Mouse (Mus musculus) liver, embryonic 15.5 days (tissue): ENCODE data around the gene Cnn2. TPM values are rescaled to one million over a fixed set of nuclear protein-coding genes. Genes with fewer than 3 reads are reported as not detected.

ENCODE experiments used
- ATAC-seq: fragments of 200-750 bp; cut with Nextera tagmentation; 2 replicates; pipeline ENCODE4 v1.8.0; 2017; ENCODE audit warnings: moderate number of reproducible peaks, mild to moderate bottlenecking, moderate library complexity; ENCODE audit not compliant: insufficient read depth
- H3K27ac ChIP-seq: fragments of 300-500 bp; sonication (generic); replicated peaks from 2 replicates; pipeline ENCODE4 v1.5.1; 2015; ENCODE audit warnings: mild to moderate bottlenecking, inconsistent platforms
- H3K27me3 ChIP-seq: fragments of 300-500 bp; sonication (generic); 2 replicates; pipeline ENCODE4 v1.6.1; 2015; ENCODE audit warnings: mild to moderate bottlenecking, inconsistent platforms
- H3K36me3 ChIP-seq: fragments of 300-500 bp; sonication (generic); replicated peaks from 2 replicates; pipeline ENCODE4 v1.6.1; 2015; ENCODE audit warnings: moderate library complexity, mild to moderate bottlenecking, inconsistent platforms
- H3K4me1 ChIP-seq: fragments of 300-500 bp; sonication (generic); replicated peaks from 2 replicates; pipeline ENCODE4 v1.6.1; 2015; ENCODE audit warnings: inconsistent platforms
- H3K4me2 ChIP-seq: fragments of 300-500 bp; sonication (generic); 2 replicates; pipeline ENCODE4 v1.6.1; 2015; ENCODE audit warnings: moderate library complexity, mild to moderate bottlenecking, inconsistent platforms
- H3K4me3 ChIP-seq: fragments of 300-500 bp; sonication (generic); replicated peaks from 2 replicates; pipeline ENCODE4 v1.5.1; 2015; ENCODE audit warnings: mild to moderate bottlenecking, inconsistent platforms
- H3K9ac ChIP-seq: fragments of 300-500 bp; sonication (generic); 2 replicates; pipeline ENCODE4 v1.6.1; 2015; ENCODE audit warnings: moderate library complexity, mild to moderate bottlenecking, inconsistent platforms
- H3K9me3 ChIP-seq: fragments of 300-500 bp; sonication (generic); replicated peaks from 2 replicates; pipeline ENCODE4 v1.6.1; 2016; ENCODE audit warnings: inconsistent platforms
- WGBS: fragments of 180-500 bp; shearing (Covaris S2); methylation state at CpG from one replicate; pipeline ENCODE4 v1.1.7; 2015; ENCODE audit warnings: mixed read lengths; ENCODE audit not compliant: insufficient replicate concordance; 5-methylcytosine and 5-hydroxymethylcytosine counted together
- polyA plus RNA-seq: library from polyadenylated mRNA; unstranded; fragments of >200 nt; fragmentation: Nextera tagmentation; extraction: Ambion mirVana; gene quantifications from 2 replicates; pipeline ENCODE4 v1.2.1, GENCODE M21; 2015

Gene Cnn2
- polyA plus RNA-seq: 44.5 and 45.5 TPM in 2 replicates

GRCm38 (mm10) chr10:79988506-79989271, at the start of gene Cnn2:
Cnn2 (plus strand) TSS chr10:79988584.
- H3K27me3 ChIP-seq: peaks cover 38% of the 10 kb centered on the region
- H3K4me1 ChIP-seq: peaks cover 67% of the 10 kb centered on the region
- no peak for ATAC-seq
- H3K4me2 ChIP-seq: peak within 1 kb of the TSS; percentile 91
- H3K9me3 ChIP-seq: no peaks in the 10 kb centered on the region
- peak within 1 kb of the TSS; percentile 87 for H3K4me3 ChIP-seq
- peaks cover 29% of the 10 kb centered on the region for H3K36me3 ChIP-seq
- under 1% methylated on average over 58 of the region's 59 CpGs for WGBS
- H3K27ac ChIP-seq: peak within 1 kb of the TSS; percentile 99
- peak within 1 kb of the TSS; percentile 88 for H3K9ac ChIP-seq

DNA sequence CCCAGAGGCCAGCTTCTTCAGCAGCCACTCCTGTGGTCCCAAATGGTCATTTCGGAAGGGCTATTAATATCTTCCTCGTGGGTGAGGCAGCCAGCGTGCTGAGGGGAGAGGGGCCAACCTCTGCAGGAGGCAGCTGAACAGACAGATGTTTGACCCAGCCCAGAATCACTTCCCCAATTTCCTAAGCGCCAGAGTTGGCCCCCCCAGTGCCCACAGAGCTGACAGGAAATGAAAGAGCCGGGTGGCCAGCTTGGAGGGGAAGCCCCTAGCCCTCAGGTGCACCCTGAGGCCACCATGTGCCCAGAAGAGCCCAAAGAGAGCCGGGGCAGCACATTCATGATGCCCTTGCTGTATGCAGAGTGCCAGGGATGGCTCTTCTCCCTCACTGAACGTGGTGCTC, 47.6 kb upstream of the Cnn2 start:
- no peak for ATAC-seq
- Histone ChIP-seq H3K4me3 (no peak overlapping the region), H3K27me3 (no peaks in the 10 kb centered on the region), H3K4me2 (peak overlapping the region; percentile 15), H3K36me3 (peaks cover 9% of the 10 kb centered on the region; the same call in 1 of the 2 replicates), H3K9ac (no peak overlapping the region), H3K27ac (0 out of 2 replicates have a peak overlapping the region, but pooled peaks have one; percentile 8), H3K9me3 (no peaks in the 10 kb centered on the region), H3K4me1 (peaks cover 98% of the 10 kb centered on the region)
- whole genome bisulfite sequencing: 15% methylated on average over 7 of the region's 7 CpGs

GRCm38 (mm10) chr10:79942988-79943387, 45.4 kb upstream of the Cnn2 start:
- WGBS: 67% methylated on average over 1 of the region's 1 CpGs
- H3K9ac ChIP-seq: no peak overlapping the region
- no peak overlapping the region for H3K4me2 ChIP-seq
- peak overlapping the region; percentile 57; the same call in 1 of the 2 replicates for H3K27ac ChIP-seq
- H3K4me3 ChIP-seq: no peak overlapping the region
- no peaks in the 10 kb centered on the region for H3K27me3 ChIP-seq
- peaks cover 97% of the 10 kb centered on the region for H3K4me1 ChIP-seq
- H3K36me3 ChIP-seq: peaks cover 4% of the 10 kb centered on the region; the same call in 1 of the 2 replicates
- H3K9me3 ChIP-seq: no peaks in the 10 kb centered on the region
- ATAC-seq: no peak

- H3K36me3 ChIP-seq: peaks cover 8% of the 10 kb centered on the region
- H3K4me3 ChIP-seq: no peak overlapping the region
- peak overlapping the region; percentile 57 for H3K27ac ChIP-seq
- no peaks in the 10 kb centered on the region for H3K27me3 ChIP-seq
- peaks cover 95% of the 10 kb centered on the region for H3K4me1 ChIP-seq
- H3K4me2 ChIP-seq: no peak overlapping the region
- H3K9me3 ChIP-seq: no peaks in the 10 kb centered on the region
- 44% methylated on average over 9 of the region's 9 CpGs for WGBS
- no peak for ATAC-seq
- H3K9ac ChIP-seq: no peak overlapping the region
Measured at GRCm38 (mm10) chr10:79943471-79943901, 44.9 kb upstream of the Cnn2 start.

- Histone ChIP-seq H3K4me2 (peak overlapping the region; percentile 58), H3K9me3 (no peaks in the 10 kb centered on the region), H3K27ac (peak overlapping the region; percentile 61), H3K36me3 (peaks cover 29% of the 10 kb centered on the region), H3K4me3 (no peak overlapping the region), H3K9ac (no peak overlapping the region), H3K4me1 (peaks cover 89% of the 10 kb centered on the region), H3K27me3 (no peaks in the 10 kb centered on the region)
- ATAC-seq: no peak
- 46% methylated on average over 16 of the region's 16 CpGs for WGBS
Measured at GRCm38 (mm10) chr10:79945507-79946234, 42.7 kb upstream of the Cnn2 start.

- Histone ChIP-seq H3K4me2 (peak overlapping the region; percentile 58), H3K4me3 (peak overlapping the region; percentile 24), H3K36me3 (peaks cover 38% of the 10 kb centered on the region), H3K27me3 (no peaks in the 10 kb centered on the region), H3K27ac (peak overlapping the region; percentile 61), H3K9me3 (no peaks in the 10 kb centered on the region), H3K9ac (peak overlapping the region; percentile 45), H3K4me1 (peaks cover 79% of the 10 kb centered on the region)
- peak; percentile 61 for ATAC-seq
- 4% methylated on average over 7 of the region's 7 CpGs for whole genome bisulfite sequencing
Measured at GRCm38 (mm10) chr10:79946752-79947322, 41.5 kb upstream of the Cnn2 start.

- H3K27me3 ChIP-seq: no peaks in the 10 kb centered on the region
- no peak for ATAC-seq
- peak overlapping the region; percentile 58; the same call in 1 of the 2 replicates for H3K4me2 ChIP-seq
- H3K27ac ChIP-seq: 0 out of 2 replicates have a peak overlapping the region, but pooled peaks have one; percentile 61
- no peaks in the 10 kb centered on the region for H3K9me3 ChIP-seq
- no peak overlapping the region for H3K9ac ChIP-seq
- peaks cover 72% of the 10 kb centered on the region for H3K4me1 ChIP-seq
- H3K4me3 ChIP-seq: 0 out of 2 replicates have a peak overlapping the region, but pooled peaks have one; percentile 24
- peaks cover 36% of the 10 kb centered on the region for H3K36me3 ChIP-seq
- WGBS: 60% methylated on average over 6 of the region's 6 CpGs
Measured at GRCm38 (mm10) chr10:79947502-79947901, 40.9 kb upstream of the Cnn2 start.

GRCm38 (mm10) chr10:79949873-79950272, 38.5 kb upstream of the Cnn2 start:
- no peak for ATAC-seq
- Histone ChIP-seq H3K4me3 (no peak overlapping the region), H3K4me1 (peaks cover 52% of the 10 kb centered on the region), H3K9ac (no peak overlapping the region), H3K36me3 (peaks cover 49% of the 10 kb centered on the region), H3K27ac (no peak overlapping the region), H3K9me3 (no peaks in the 10 kb centered on the region), H3K27me3 (no peaks in the 10 kb centered on the region), H3K4me2 (no peak overlapping the region)
- WGBS: 82% methylated on average over 4 of the region's 4 CpGs

GRCm38 (mm10) chr10:79950661-79951060, 37.7 kb upstream of the Cnn2 start:
- Histone ChIP-seq H3K9ac (no peak overlapping the region), H3K27ac (no peak overlapping the region), H3K4me1 (peaks cover 45% of the 10 kb centered on the region), H3K27me3 (no peaks in the 10 kb centered on the region), H3K36me3 (peaks cover 49% of the 10 kb centered on the region), H3K4me3 (no peak overlapping the region), H3K4me2 (no peak overlapping the region), H3K9me3 (no peaks in the 10 kb centered on the region)
- 79% methylated on average over 18 of the region's 18 CpGs for WGBS
- no peak for ATAC-seq

DNA sequence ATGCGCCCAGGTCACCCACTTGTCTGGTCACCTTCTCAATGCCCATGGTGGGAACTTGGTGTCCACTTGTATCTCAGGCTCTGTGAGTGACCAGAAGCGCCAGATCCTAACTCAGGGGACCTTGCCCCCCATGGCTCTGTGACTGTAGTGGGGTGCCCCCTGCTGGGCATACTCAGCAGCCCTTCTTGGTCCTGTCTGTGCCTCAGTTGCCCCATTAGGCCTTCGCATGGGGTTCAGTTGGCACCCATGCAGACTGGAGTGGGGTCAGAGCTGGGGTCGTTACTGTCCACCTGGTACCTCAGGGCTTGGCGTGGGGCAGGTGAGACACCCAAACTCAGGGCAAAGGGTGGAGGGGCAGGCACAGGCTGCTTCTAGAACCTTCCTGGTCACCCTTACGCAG, 34.4 kb upstream of the Cnn2 start:
- H3K9me3 ChIP-seq: no peaks in the 10 kb centered on the region
- peaks cover 41% of the 10 kb centered on the region for H3K36me3 ChIP-seq
- ATAC-seq: no peak
- H3K27ac ChIP-seq: no peak overlapping the region
- H3K4me3 ChIP-seq: no peak overlapping the region
- H3K4me1 ChIP-seq: peaks cover 33% of the 10 kb centered on the region
- H3K4me2 ChIP-seq: no peak overlapping the region
- WGBS: 71% methylated on average over 6 of the region's 6 CpGs
- H3K9ac ChIP-seq: no peak overlapping the region
- no peaks in the 10 kb centered on the region for H3K27me3 ChIP-seq

DNA sequence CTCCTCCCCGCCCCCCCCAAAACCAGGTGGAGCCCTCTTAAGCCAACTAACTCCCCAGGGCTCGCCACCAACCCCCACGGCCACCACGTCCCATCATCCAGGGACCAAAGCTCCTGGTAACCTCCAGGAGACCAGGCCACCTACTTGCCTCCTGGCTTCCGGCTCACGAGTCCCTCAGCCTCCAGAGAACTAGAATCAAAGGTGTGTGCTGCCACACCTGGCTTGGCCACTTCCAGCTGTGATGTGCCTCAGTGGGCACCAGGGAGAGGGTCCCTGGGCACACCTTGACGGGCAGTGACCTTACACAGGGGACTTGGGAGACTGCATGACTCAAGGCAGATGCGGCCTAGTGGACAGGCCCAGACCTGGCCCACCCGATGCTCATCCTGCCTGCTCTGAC, 32.7 kb upstream of the Cnn2 start:
- H3K27ac ChIP-seq: no peak overlapping the region
- H3K27me3 ChIP-seq: no peaks in the 10 kb centered on the region
- H3K9me3 ChIP-seq: no peaks in the 10 kb centered on the region
- H3K4me1 ChIP-seq: peaks cover 32% of the 10 kb centered on the region
- WGBS: 69% methylated on average over 9 of the region's 9 CpGs
- H3K4me2 ChIP-seq: no peak overlapping the region
- ATAC-seq: no peak
- H3K9ac ChIP-seq: no peak overlapping the region
- H3K4me3 ChIP-seq: no peak overlapping the region
- peaks cover 24% of the 10 kb centered on the region for H3K36me3 ChIP-seq
